Mouse (Mus musculus): ENCODE results near the gene Tmem106c. TPM values are rescaled to one million over a fixed set of nuclear protein-coding genes. Genes with fewer than 3 reads are reported as not detected.

Gene Tmem106c
- total RNA-seq, 2 experiments from 2014 or later = 23.4 to 25.5 TPM

Other genes starting within 250 kb of the Tmem106c start
- 1 to 10 TPM; 2.8 to 2.9 TPM for gene Endou, start 232.9 kb upstream of the Tmem106c start, total RNA-seq (2021)
- gene Rapgef3, start 196.2 kb upstream of the Tmem106c start, total RNA-seq (2021) = 10 to 100 TPM; 35.7 to 52.9 TPM
- gene Slc48a1, start 185.7 kb upstream of the Tmem106c start, total RNA-seq (2021) = 100 to 1,000 TPM; 165 to 196 TPM
- gene Hdac7, start 119.7 kb upstream of the Tmem106c start, total RNA-seq (2021) = 10 to 100 TPM; 21.4 to 36.4 TPM
- gene Vdr, start 53.6 kb upstream of the Tmem106c start, total RNA-seq (2021) = under 1 TPM; 0.35 to 0.61 TPM
- under 1 TPM; 0.30 to 0.48 TPM for gene Col2a1, start 40.5 kb downstream of the Tmem106c start, total RNA-seq (2021)
- gene Pfkm, start 128.4 kb downstream of the Tmem106c start, total RNA-seq (2021) = 100 to 1,000 TPM; 381 to 455 TPM
- 10 to 100 TPM in 1 of 2 experiments, 1 to 10 TPM in 1; 9.8 to 14.5 TPM for gene Senp1, start 129.5 kb downstream of the Tmem106c start, total RNA-seq (2021)
- 10 to 100 TPM; 48.0 to 54.0 TPM for gene Asb8, start 201.4 kb downstream of the Tmem106c start, total RNA-seq (2021)
- 10 to 100 TPM; 17.9 to 19.9 TPM for gene Ccdc184, start 203.0 kb downstream of the Tmem106c start, total RNA-seq (2021)
- gene Olfr288, start 231.3 kb downstream of the Tmem106c start, total RNA-seq (2021) = under 1 TPM in 1 of 2 experiments, not detected in 1; 0.45 TPM